Mouse (Mus musculus) frontal cortex, postnatal 14 days (tissue): ENCODE measurements around the gene Ncoa5.
A peak's percentile ranks its signal among the peaks of the same experiment; 100 is the strongest.

Source experiments
- DNase-seq, 2 experiments: peaks; one replicate each; pipeline ENCODE4 v3.0.0; 2022; ENCODE audit warnings: low spot score in 2 of 2

The Ncoa5 gene

DNA sequence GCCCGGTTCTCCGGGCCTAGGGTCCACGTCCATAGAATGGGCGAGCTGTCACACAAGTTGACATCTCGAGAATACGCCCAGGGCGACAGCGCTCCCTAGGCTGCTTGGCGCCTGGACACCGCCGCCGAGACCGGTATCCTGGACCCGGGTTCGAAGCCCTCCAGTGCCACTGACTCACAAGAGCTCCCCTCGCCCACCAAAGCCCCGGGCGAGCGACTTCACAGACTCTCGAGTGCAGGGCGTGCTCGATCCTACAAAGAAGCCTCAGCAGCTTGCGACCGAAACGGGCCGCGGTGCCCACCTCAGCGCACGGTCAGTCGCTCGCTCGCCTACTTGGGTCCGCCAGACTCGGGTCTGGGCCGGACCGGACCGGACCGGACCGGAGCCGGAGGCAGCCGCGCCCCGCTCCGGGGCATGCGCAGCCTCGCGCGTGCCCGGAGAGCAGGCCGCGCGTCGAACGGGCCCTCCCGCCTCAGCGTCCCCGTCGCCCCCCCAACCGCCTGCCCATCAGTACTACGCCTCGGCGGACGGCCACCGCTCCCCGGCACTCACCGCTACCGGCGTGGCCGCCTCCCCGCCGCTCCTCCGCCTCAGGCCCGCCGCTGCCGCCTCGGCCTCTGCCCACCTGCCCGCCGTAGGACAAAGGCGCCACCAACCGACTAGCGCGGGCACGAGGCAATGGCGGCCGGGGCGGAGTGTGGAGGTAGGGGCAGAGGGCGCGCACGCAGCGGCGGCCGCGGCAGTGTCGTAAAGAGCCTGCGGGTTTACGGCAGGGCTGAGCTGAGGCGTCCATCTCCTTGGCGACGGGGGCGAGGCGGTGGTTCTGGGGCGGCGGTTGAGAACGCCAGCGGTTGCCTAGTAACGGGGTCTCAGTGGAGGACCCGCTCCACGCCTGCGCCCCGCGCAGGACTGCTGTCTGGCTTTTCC, at the start of gene Ncoa5:
TSS of gene Ncoa5 (minus strand) at position 737 of the 927 bp plus-strand sequence.
- DNase-seq = peak; percentile 95 to 97

DNA sequence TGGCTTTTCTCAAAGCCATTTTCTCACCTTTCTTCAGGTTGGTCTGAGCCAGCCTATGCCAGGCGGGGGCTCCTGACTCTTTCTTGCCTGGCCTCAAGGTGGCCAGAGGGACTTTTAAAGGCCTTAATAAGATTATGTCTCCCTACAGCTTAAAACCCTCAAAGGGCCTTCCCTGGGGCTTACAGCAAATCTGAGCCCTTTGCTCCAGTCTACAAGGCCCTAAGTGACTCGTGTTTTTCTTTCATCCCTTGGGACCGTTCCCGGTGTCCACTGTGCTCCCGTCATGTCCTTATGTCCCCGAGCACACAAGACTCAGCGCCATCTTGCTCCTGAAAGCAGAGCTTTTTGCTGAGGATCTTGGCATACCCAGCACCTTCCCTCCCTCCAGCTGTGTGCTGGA, 46.6 kb upstream of the Ncoa5 start:
- DNase-seq = no peak

DNA sequence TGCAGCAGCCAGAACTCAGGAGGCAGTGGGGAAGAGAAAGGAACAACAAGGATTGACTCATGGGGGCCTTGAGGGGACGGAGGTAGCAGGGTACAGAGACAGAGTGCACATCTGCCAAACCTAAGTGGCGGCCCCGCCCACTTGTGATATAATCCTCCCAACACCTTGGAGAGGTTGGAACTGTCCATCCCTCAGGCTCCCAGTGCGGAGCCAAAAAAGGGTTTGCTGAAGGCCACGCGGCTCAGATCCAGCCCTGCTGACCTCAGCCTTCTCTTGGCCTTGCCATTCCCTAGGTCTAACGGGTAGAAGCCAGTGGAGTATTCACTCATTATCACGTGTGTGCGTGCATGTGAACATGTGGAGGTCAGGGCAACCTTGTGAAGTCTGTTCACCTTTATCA, 46.0 kb upstream of the Ncoa5 start:
- DNase-seq = no peak

DNA sequence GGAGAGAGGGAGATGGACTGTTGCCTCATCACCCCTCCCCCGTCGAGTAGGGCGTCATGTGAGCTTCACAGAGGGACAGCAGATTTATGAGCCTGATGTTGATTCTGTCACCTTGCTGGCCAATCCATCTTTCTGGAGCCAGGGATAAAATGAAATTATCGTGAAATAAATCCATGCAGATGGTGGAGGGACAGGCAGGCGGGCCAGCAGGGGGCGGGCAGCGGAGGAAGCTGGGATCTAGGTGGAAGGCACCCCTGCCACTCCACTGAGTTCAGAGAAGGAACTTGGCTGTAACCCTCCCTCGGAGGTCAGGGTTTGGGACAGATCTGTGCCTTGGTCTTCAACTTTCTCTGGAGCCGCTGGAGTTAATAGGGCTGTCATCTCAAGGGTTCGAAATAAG, 43.9 kb upstream of the Ncoa5 start:
- DNase-seq = no peak

DNA sequence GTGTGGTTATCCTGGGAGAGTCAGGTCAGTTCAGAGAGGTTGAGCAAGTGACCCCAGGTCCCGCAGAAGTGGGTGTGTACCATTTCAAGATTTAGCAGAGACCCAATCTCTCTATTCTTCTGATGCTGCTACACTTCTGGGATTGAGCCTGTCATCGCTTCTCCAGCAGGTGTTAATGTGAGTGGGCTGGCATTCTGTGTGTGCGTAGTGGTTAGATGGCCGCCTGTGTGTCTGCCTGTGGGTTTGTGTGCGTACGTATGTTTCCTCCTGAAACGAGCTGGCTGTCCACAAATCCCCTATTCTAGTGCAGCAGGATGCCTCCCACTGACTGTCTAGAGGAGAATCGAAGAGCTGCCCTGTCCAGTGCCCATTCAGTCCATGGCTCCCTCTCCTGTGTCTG, 43.4 kb upstream of the Ncoa5 start:
- no peak for DNase-seq

GRCm38 (mm10) chr2:165077055-165077454, 42.4 kb upstream of the Ncoa5 start:
- no peak for DNase-seq

- DNase-seq = peak; percentile 67 to 87
Observed at GRCm38 (mm10) chr2:165074937-165075336, 40.3 kb upstream of the Ncoa5 start.

- DNase-seq = no peak
Observed at GRCm38 (mm10) chr2:165074081-165074884, 39.6 kb upstream of the Ncoa5 start.

- no peak for DNase-seq
Observed at GRCm38 (mm10) chr2:165073381-165073781, 38.7 kb upstream of the Ncoa5 start.

- peak; percentile 57 to 66 for DNase-seq
Observed at GRCm38 (mm10) chr2:165070096-165070816, 35.6 kb upstream of the Ncoa5 start.

GRCm38 (mm10) chr2:165068806-165069205, 34.1 kb upstream of the Ncoa5 start:
- DNase-seq = no peak

DNA sequence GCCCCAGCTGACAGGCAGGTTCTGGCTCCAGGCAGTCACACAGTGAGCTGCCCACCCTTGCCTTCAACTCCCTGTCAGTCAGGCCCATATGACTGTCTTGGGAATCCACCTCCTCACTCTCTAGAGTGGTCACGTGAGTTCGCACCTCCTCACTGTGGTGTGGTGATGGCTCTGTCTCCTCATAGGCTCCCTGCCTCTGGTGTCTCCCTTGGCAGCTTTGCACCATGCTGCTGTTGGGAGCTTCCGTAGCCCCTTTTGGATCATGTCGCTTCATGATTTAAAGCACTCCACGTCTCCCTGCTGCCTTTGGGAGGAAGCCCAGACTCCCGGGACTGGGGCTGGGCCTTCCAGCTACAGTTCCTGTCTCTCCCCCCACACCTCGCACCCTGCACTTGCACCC, 29.8 kb upstream of the Ncoa5 start:
- peak; percentile 58 to 78 for DNase-seq

DNA sequence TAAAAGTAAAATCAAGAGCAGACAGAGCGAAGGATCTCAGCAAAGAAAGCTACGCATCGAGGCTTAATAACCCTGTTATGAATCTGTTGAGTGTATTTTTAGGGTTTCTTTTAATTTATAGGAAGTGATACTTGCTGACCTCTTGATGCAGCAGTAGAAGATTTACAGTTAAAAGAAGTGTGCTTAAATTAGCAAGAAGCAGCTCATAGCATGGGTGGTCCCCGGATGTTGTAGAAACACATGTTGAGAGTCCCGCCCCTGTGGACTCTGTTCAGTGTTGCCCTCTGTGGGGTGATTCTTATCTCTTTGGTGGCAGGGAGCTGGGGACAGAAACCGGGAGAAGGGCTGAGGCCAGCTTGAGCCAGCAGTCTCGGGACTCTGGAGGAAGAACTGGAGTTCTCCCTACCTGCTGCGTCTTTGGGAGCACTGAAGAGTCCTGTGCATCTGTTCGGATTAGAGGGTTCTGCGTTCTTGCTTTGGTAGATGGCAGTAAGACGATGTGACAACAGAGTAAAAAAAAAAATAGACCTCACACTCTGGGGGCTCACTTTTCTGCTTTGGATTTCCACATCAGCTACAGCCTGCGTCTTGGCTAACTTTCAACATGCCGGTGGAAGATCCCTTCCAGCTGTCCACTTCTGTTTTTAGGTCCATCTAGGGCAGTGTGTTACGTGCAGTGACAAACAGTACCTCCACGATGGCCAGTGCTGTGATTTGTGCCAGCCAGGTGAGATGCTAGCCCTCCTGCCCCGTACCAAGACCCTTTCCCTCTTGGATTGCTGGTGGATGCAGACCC, 27.2 kb upstream of the Ncoa5 start:
- no peak for DNase-seq

DNA sequence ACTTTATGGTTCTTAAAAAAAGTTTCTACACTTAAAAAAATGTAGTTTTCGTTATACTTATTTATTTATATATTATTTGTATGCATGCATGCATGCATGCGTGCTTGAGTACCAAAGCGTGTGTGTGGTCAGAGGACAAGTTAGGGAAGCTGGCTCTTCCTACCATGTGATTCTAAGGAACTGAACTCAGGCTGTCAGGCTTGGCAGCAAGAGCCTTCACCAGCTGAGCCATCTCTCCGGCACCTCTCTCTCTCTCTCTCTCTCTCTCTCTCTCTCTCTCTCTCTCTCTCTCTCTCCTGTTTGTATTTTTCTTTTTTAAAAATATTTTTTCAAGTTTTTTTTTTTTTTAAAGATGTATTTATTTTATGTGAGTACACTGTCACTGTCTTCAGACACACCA, 25.3 kb upstream of the Ncoa5 start:
- DNase-seq = no peak

GRCm38 (mm10) chr2:165056377-165057085, 21.9 kb upstream of the Ncoa5 start:
- DNase-seq = no peak

GRCm38 (mm10) chr2:165055905-165056304, 21.2 kb upstream of the Ncoa5 start:
- DNase-seq = no peak

- DNase-seq = no peak
Observed at GRCm38 (mm10) chr2:165054888-165055852, 20.5 kb upstream of the Ncoa5 start, which contains the start of gene Cd40. TSS of gene Cd40 (plus strand) at chr2:165055627.

GRCm38 (mm10) chr2:165051566-165051965, 16.9 kb upstream of the Ncoa5 start:
- no peak for DNase-seq

GRCm38 (mm10) chr2:165050826-165051548, 16.3 kb upstream of the Ncoa5 start:
- DNase-seq = no peak
